Mouse (Mus musculus): ENCODE measurements around the gene Gm21149. TPM values are rescaled to one million over a fixed set of nuclear protein-coding genes. Genes with fewer than 3 reads are reported as not detected.
"Not testable (repeated sequence)": the region's sequence is repeated elsewhere in the genome, so short reads cannot be mapped to it uniquely, and the experiment has no call there.

Gene Gm21149
- total RNA-seq, 1 experiment from 2014 or later, result not detected

DNA sequence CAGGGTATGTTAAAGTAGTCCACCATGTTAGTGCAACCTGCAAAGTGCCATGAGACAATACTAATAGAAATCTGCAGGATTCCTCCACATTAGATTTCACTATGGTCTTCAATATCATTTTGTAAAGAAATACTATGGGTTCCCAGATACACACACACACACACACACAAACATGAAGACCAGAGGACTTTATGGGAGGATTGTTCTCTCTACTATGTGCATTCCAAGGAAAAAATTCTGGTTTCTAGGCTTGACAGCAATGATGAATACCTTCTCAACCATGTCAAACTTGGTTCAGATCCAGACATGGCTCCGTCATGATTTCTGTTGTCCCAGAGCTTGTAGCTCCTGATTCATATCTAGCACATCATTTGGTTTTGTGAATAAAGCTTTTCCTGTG is 10.1 kb downstream of the Gm21149 start:
- ATAC-seq (replicated peaks; ENCODE audit: low read depth, poor library complexity, severe bottlenecking), result not testable (repeated sequence)

DNA sequence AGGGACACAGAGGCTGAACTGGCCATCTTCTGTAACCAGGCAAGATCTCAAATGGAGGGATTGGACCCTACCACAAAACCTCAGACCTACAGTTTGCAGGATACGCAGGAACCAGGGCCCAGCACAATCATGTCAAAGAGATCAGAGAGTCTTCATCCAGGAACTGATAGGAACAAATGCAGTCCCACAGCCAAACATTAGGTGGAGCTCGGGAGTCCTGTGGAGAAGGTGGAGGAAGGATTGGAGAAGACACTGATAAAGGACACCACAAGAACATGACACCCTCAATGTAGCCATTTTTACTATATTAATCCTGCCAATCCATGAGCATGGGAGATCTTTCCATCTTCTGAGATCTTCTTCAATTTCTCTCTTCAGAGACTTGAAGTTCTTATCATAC is 12.8 kb downstream of the Gm21149 start:
- ATAC-seq (replicated peaks; ENCODE audit: low read depth, poor library complexity, severe bottlenecking), result not testable (repeated sequence)

DNA sequence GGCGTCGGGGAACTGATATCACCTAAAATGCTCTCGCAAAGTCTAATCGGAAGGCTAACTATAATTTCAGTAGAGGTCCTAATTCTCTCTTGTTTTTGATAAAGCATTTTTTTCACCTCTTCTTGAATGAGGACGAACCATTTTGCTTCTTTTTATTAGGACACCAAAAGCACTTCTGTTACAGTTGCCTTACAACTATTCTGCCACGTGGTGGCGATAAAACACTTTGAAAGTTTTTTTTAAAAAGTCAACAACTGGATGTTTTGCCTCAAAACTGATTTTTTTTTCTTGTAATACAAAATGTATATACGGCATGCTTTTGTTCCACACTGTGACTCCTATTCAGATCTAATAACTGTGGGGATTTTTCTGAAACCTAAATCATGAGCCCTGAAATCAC is 14.7 kb downstream of the Gm21149 start:
- ATAC-seq (replicated peaks; ENCODE audit: low read depth, poor library complexity, severe bottlenecking), result not testable (repeated sequence)

DNA sequence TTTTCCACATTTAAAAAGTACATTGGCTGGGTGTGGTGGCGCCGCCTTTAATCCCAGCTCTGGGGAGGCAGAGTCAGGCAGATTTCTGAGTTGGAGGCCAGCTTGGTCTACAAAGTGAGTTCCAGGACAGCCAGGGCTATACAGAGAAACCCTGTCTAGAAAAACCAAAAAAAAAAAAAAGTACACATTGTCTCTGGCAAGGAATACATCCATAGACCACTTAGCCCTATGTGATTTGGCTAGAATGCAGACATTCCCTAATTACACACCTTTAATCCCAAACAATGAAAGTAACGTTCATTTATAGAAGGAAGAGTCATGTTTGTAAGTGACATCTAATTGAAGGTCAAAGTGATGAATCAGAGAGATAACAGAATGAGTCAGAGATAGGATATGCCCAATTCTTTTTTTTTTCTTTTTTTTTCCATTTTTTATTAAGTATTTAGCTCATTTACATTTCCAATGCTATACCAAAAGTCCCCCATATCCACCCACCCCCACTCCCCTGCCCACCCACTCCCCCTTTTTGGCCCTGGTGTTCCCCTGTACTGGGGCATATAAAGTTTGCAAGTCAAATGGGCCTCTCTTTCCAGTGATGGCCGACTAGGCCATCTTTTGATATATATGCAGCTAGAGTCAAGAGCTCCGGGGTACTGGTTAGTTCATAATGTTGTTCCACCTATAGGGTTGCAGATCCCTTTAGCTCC is 18.3 kb downstream of the Gm21149 start:
- not testable (repeated sequence) for ATAC-seq (replicated peaks; ENCODE audit: low read depth, poor library complexity, severe bottlenecking)

Other genes starting within 250 kb of the Gm21149 start
- gene Gm21190, start 52.7 kb upstream of the Gm21149 start, total RNA-seq (2017), result not detected in 2 replicates
- not detected in 2 replicates for gene Gm21083, start 100.8 kb upstream of the Gm21149 start, total RNA-seq (2017)
- gene Speer4d, start 142.5 kb upstream of the Gm21149 start, total RNA-seq (2017), result not detected in 2 replicates
- gene 4930572O03Rik, start 180.5 kb upstream of the Gm21149 start, total RNA-seq (2017), result not detected in 2 replicates
- not detected in 2 replicates for gene Speer4c, start 237.7 kb upstream of the Gm21149 start, total RNA-seq (2017)

Measured in common myeloid progenitor, adult 5-6 weeks (primary cell).